Comparison of ENCODE assay signal across 9 mouse cellular contexts in genomic region chr19:32637357-32638275, GRCm38 (mm10). TPM values are rescaled to one million over a fixed set of nuclear protein-coding genes. Genes with fewer than 3 reads are reported as not detected.
A peak's percentile ranks its signal among the peaks of the same experiment; 100 is the strongest.
DNase-seq lines count a peak whose midpoint lies in the region; ATAC-seq and TF ChIP-seq lines count a peak whose summit lies in the region.
"Had no signal": no experiment of that assay in that cellular context is flagged by ENCODE, and none has a peak within 500 bp of the region (broad histone marks: within the 10 kb centered on the region; RNA-seq: fewer than 3 reads in every experiment).

No protein-coding gene starts in this region.

- no peak overlapping the region for H3K9ac ChIP-seq in intestine, embryonic 15.5 days
- H3K9ac ChIP-seq: neural tube, embryonic 13.5 days had no signal

- H3K4me1 ChIP-seq in bone marrow macrophage, adult 2 months (ENCODE audit: control insufficient read depth, insufficient read depth, low read length), result peaks cover 12% of the 10 kb centered on the region
- 0 out of 2 replicates have a peak, but pooled peaks cover 2% of the 10 kb centered on the region for H3K4me1 ChIP-seq in intestine, embryonic 15.5 days (replicated peaks)
- H3K4me1 ChIP-seq in cerebellum, adult 2 months (ENCODE audit: control insufficient read depth, insufficient read depth, low read length), result no peaks in the 10 kb centered on the region
- H3K4me1 ChIP-seq in hindbrain, embryonic 10.5 days (replicated peaks), result peaks cover 9% of the 10 kb centered on the region; the same call in 1 of the 2 replicates
- H3K4me1 ChIP-seq: neural tube, embryonic 13.5 days had no signal

- H3K36me3 ChIP-seq in intestine, embryonic 15.5 days, result no peaks in the 10 kb centered on the region
- no peaks in the 10 kb centered on the region for H3K36me3 ChIP-seq in hindbrain, embryonic 10.5 days
- H3K36me3 ChIP-seq: neural tube, embryonic 13.5 days had no signal

- peak overlapping the region; percentile 35 for H3K4me3 ChIP-seq in bone marrow macrophage, adult 2 months (ENCODE audit: insufficient read depth, low read length)
- no peak overlapping the region for H3K4me3 ChIP-seq in intestine, embryonic 15.5 days (replicated peaks)
- H3K4me3 ChIP-seq in cerebellum, adult 2 months (replicated peaks; ENCODE audit: insufficient read depth, low read depth, low read length), result no peak overlapping the region
- no peak overlapping the region for H3K4me3 ChIP-seq in hindbrain, embryonic 10.5 days
- H3K4me3 ChIP-seq: neural tube, embryonic 13.5 days had no signal

- H3K9me3 ChIP-seq in intestine, embryonic 15.5 days, result no peaks in the 10 kb centered on the region
- H3K9me3 ChIP-seq in hindbrain, embryonic 10.5 days, result no peaks in the 10 kb centered on the region
- H3K9me3 ChIP-seq: neural tube, embryonic 13.5 days had no signal

- peak; percentile 23; the same call in 1 of the 2 replicates for ATAC-seq in intestine, embryonic 15.5 days

- TF ChIP-seq CTCF in bone marrow macrophage, adult 2 months (IDR thresholded peaks at IDR 0.05; ENCODE audit: low read depth, low read length), result no peak
- TF ChIP-seq CTCF in cerebellum, adult 2 months (IDR thresholded peaks at IDR 0.05; ENCODE audit: borderline replicate concordance, insufficient read depth, low read depth, low read length), result no peak

- 0 out of 2 replicates have a peak overlapping the region, but pooled peaks have one; percentile 35 for H3K4me2 ChIP-seq in intestine, embryonic 15.5 days (replicated peaks)
- H3K4me2 ChIP-seq: neural tube, embryonic 13.5 days had no signal

- no peaks in the 10 kb centered on the region for H3K27me3 ChIP-seq in intestine, embryonic 15.5 days (replicated peaks)
- H3K27me3 ChIP-seq in cerebellum, adult 2 months (ENCODE audit: control insufficient read depth, insufficient read depth, low read length), result no peaks in the 10 kb centered on the region
- no peaks in the 10 kb centered on the region for H3K27me3 ChIP-seq in hindbrain, embryonic 10.5 days (ENCODE audit: insufficient read depth, poor library complexity, severe bottlenecking)
- H3K27me3 ChIP-seq: neural tube, embryonic 13.5 days had no signal

- WGBS in intestine, embryonic 15.5 days, result 60% methylated on average over 16 of the region's 16 CpGs
- WGBS in cerebellum, adult 2 months, result 82% methylated on average over 16 of the region's 16 CpGs
- 73% methylated on average over 16 of the region's 16 CpGs for WGBS in hindbrain, embryonic 10.5 days

- no peak for TF ChIP-seq POLR2A in bone marrow macrophage, adult 2 months (IDR thresholded peaks at IDR 0.05; ENCODE audit: borderline replicate concordance, low read depth, low read length)
- TF ChIP-seq POLR2A in cerebellum, adult 2 months (IDR thresholded peaks at IDR 0.05; ENCODE audit: borderline replicate concordance, insufficient read depth, low read length), result no peak

- peak overlapping the region; percentile 80 for H3K27ac ChIP-seq in bone marrow macrophage, adult 2 months (ENCODE audit: insufficient read depth, low read depth, low read length)
- no peak overlapping the region for H3K27ac ChIP-seq in intestine, embryonic 15.5 days
- H3K27ac ChIP-seq in cerebellum, adult 2 months (ENCODE audit: insufficient read depth, low read length), result no peak overlapping the region
- no peak overlapping the region for H3K27ac ChIP-seq in hindbrain, embryonic 10.5 days
- H3K27ac ChIP-seq: neural tube, embryonic 13.5 days had no signal

- DNase-seq in B cell, adult 2 months, result peak; percentile 30 to 36
- DNase-seq in lung, postnatal 4 days, result peak; percentile 33 to 35
- DNase-seq in right cerebral cortex, postnatal 4 days, result no peak
- DNase-seq in cerebellum, adult 2 months, result no peak
- no peak for DNase-seq in hindbrain, embryonic 10.5 days (ENCODE audit: low spot score)
- no peak for DNase-seq in retina, embryonic 14.5 days (ENCODE audit: low spot score)

RNA-seq across cellular contexts. Expression of gene Papss2, which starts 42.0 kb away (rescaled TPM):
- polyA plus RNA-seq in bone marrow macrophage, adult 2 months (2012; ENCODE audit: insufficient read depth, insufficient read length, missing spikeins), result 2.2 and 3.2 TPM in 2 replicates
- polyA plus RNA-seq in intestine, embryonic 15.5 days (2015; fragmentation: Nextera tagmentation; extraction: Ambion mirVana), result 7.7 and 8.4 TPM in 2 replicates
- 4.9 TPM in 2 replicates for polyA plus RNA-seq in cerebellum, adult 2 months (2012; rRNA removed)
- 0.68 and 1.7 TPM in 2 replicates for polyA plus RNA-seq in hindbrain, embryonic 10.5 days (2016; fragmentation: Nextera tagmentation; extraction: Ambion mirVana)

Comparison
In these comparisons a context has a peak if more than half of its experiments do, and no peak if none do; other contexts are left out.
1. DNase-seq: peak in B cell, adult 2 months (2 of 2) and lung, postnatal 4 days (2 of 2); none in right cerebral cortex, postnatal 4 days (single experiment), cerebellum, adult 2 months (0 of 2), hindbrain, embryonic 10.5 days (single experiment) and retina, embryonic 14.5 days (single experiment).